Mouse (Mus musculus) forebrain, embryonic 13.5 days (tissue): ENCODE data around the gene Wdr93. TPM values are rescaled to one million over a fixed set of nuclear protein-coding genes. Genes with fewer than 3 reads are reported as not detected.
A peak's percentile ranks its signal among the peaks of the same experiment; 100 is the strongest.

Experiments used
- ATAC-seq: fragments of 200-750 bp; cut with Nextera tagmentation; 2 replicates; pipeline ENCODE4 v1.8.0; 2017
- H3K27ac ChIP-seq: fragments of 300-500 bp; sonication (generic); 2 replicates; pipeline ENCODE4 v1.5.1; 2015; ENCODE audit warnings: inconsistent platforms, mild to moderate bottlenecking, moderate library complexity
- H3K27me3 ChIP-seq: fragments of 300-500 bp; sonication (generic); 2 replicates; pipeline ENCODE4 v1.6.1; 2015; ENCODE audit warnings: mild to moderate bottlenecking, inconsistent platforms
- H3K36me3 ChIP-seq: fragments of 300-500 bp; sonication (generic); 2 replicates; pipeline ENCODE4 v1.6.1; 2015; ENCODE audit warnings: mild to moderate bottlenecking, inconsistent platforms; ENCODE audit not compliant: poor library complexity, severe bottlenecking
- H3K4me1 ChIP-seq: fragments of 300-500 bp; sonication (generic); 2 replicates; pipeline ENCODE4 v1.6.1; 2015; ENCODE audit warnings: inconsistent platforms
- H3K4me2 ChIP-seq: fragments of 300-500 bp; sonication (generic); 2 replicates; pipeline ENCODE4 v1.6.1; 2015; ENCODE audit warnings: inconsistent platforms, mild to moderate bottlenecking, moderate library complexity
- H3K4me3 ChIP-seq: fragments of 300-500 bp; sonication (generic); 2 replicates; pipeline ENCODE4 v1.5.1; 2015; ENCODE audit warnings: mild to moderate bottlenecking, inconsistent platforms
- H3K9ac ChIP-seq: fragments of 300-500 bp; sonication (generic); 2 replicates; pipeline ENCODE4 v1.6.1; 2015; ENCODE audit warnings: mild to moderate bottlenecking, inconsistent platforms
- H3K9me3 ChIP-seq: fragments of 300-500 bp; sonication (generic); replicated peaks from 2 replicates; pipeline ENCODE4 v1.6.1; 2016; ENCODE audit warnings: inconsistent platforms
- WGBS: fragments of 180-500 bp; shearing (Covaris S2); methylation state at CpG from one replicate; pipeline ENCODE4 v1.1.7; 2015; 5-methylcytosine and 5-hydroxymethylcytosine counted together
- polyA plus RNA-seq: library from polyadenylated mRNA; unstranded; fragments of >200 nt; fragmentation: Nextera tagmentation; extraction: Ambion mirVana; gene quantifications from 2 replicates; pipeline ENCODE4 v1.2.1, GENCODE M21; 2015

Wdr93 gene
- polyA plus RNA-seq, 1 experiment from 2014 or later: 0.39 TPM

DNA sequence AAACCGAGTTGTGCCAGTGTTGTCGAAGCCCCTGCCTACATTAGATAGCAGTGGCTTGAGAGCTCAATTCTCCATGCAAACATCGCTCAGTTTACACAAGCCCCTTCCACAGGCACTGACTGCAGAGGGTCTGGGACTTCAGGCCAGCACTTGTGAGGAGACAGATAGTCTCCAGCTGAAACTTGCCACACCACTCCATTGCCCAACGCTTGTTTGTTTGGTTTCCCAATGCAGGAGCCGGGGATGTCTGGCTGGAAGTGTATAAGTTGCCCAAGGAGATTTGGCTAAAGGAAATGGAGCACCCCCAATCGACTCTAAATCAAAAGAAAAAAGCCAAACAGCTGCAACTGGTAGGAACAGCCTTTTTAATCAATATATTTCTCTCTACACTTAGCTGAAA lies 15.2 kb downstream of the Wdr93 start:
- ATAC-seq: no peak
- H3K36me3 ChIP-seq: no peaks in the 10 kb centered on the region

DNA sequence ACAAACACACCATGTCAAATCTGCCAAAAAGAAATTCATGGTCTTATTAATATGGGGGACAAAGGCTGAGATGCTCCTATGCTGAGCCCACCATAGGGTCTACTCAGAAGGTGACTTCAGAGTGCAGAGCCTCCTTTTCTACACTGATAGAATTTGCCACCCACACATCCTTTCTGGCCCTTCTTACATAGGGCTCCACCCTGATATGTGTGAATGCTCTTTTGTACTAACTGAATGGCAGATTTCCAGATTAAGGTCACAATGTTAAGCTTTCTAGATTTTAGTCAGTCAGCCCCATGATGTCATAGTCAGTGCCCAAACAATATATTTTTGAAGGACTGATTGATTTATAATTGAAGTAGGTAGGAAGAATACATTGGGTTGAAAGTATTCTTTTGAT lies 16.8 kb downstream of the Wdr93 start:
- Histone ChIP-seq H3K4me3 (no peak overlapping the region), H3K27ac (no peak overlapping the region), H3K9me3 (no peaks in the 10 kb centered on the region), H3K9ac (no peak overlapping the region), H3K4me1 (no peaks in the 10 kb centered on the region), H3K36me3 (no peaks in the 10 kb centered on the region), H3K27me3 (no peaks in the 10 kb centered on the region), H3K4me2 (no peak overlapping the region)
- no peak for ATAC-seq

More for the DNA sequence above, 15.2 kb downstream of the Wdr93 start:
- Histone ChIP-seq H3K27ac (no peak overlapping the region), H3K27me3 (no peaks in the 10 kb centered on the region), H3K4me1 (no peaks in the 10 kb centered on the region), H3K4me2 (no peak overlapping the region), H3K9me3 (no peaks in the 10 kb centered on the region), H3K9ac (no peak overlapping the region), H3K4me3 (no peak overlapping the region)
- WGBS: 80% methylated on average over 6 of the region's 6 CpGs

DNA sequence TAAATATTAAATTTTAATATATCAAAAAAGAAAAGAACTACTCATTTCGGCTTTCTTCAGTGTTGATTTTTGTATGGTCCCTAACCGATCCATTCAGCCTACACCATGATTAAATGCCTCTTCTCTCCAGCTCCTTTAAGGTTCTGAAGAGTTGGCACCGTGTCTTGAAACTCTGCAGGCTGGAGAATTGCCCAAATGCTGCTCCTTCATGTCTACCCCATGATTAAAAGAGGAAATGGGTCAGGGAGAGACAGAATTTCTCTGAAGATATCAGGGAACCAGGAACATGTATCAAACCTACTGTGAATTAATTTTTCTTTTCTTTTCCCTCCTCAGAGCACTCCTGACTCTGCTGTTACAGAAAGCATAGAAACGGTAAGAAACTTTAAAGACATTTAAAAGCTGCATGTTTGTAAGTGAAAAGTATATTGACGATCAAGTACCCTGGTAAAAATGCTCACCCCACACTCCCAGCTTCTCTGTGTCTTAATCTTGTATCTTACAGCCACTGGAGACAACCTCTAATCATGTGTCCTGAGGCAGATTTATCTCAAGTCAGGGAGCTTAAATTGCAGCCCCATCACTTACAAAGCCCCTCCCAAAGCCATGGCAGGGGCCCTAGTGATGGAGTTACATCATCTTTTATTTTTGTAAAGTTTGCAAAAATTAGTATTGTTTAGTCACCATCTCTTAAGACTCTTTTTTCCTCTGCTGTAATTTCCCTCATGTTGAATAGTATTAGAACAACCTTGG lies 18.3 kb downstream of the Wdr93 start:
- Histone ChIP-seq H3K27ac (no peak overlapping the region), H3K27me3 (no peaks in the 10 kb centered on the region), H3K4me2 (no peak overlapping the region), H3K9ac (no peak overlapping the region), H3K4me1 (no peaks in the 10 kb centered on the region), H3K9me3 (no peaks in the 10 kb centered on the region), H3K36me3 (no peaks in the 10 kb centered on the region), H3K4me3 (no peak overlapping the region)
- no peak for ATAC-seq
- WGBS: 81% methylated on average over 5 of the region's 5 CpGs

DNA sequence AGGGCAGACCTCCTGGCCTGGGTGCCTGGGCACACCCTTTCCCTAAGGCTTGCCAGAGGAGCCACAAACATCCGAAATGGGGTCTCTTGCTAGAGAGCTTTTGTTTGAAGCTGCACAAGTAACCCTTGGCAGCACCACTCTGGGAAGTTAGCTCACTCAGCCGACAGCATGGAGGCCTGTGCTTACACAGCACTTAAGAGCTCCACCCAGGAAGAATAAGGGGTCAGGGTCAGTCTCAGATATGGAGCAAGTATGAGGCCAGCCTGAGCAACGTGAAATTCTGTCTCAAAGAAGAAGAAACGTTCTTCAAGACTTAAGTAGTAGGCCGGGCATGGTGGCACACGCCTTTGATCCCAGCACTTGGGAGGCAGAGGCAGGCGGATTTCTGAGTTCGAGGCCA lies 19.1 kb downstream of the Wdr93 start:
- H3K4me2 ChIP-seq: no peak overlapping the region
- no peak overlapping the region for H3K9ac ChIP-seq
- H3K27ac ChIP-seq: no peak overlapping the region
- no peaks in the 10 kb centered on the region for H3K36me3 ChIP-seq
- no peak for ATAC-seq
- H3K4me1 ChIP-seq: no peaks in the 10 kb centered on the region
- H3K4me3 ChIP-seq: no peak overlapping the region
- 81% methylated on average over 8 of the region's 8 CpGs for WGBS
- H3K9me3 ChIP-seq: no peaks in the 10 kb centered on the region
- H3K27me3 ChIP-seq: no peaks in the 10 kb centered on the region

DNA sequence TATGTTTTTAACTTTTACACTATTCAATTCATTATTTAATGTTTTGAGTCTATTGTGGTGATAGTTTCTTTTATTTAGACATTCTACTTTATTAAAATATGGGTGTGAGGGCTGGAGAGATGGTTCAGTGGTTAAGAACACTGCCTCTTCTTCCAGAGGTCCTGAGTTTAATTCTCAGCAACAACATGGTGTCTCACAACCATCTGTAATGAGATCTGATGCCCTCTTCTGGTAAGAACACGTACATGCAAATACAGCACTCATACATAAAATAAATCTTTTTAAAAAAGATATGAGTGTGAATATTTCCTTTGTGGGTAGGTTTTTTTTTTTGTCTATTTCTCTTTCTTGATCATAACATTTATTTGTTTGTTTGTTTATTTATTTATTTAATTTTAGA lies 23.0 kb downstream of the Wdr93 start:
- Histone ChIP-seq H3K4me1 (no peaks in the 10 kb centered on the region), H3K4me3 (no peak overlapping the region), H3K36me3 (no peaks in the 10 kb centered on the region), H3K9ac (no peak overlapping the region), H3K27ac (no peak overlapping the region), H3K4me2 (no peak overlapping the region), H3K9me3 (no peaks in the 10 kb centered on the region), H3K27me3 (no peaks in the 10 kb centered on the region)
- WGBS: 48% methylated on average over 1 of the region's 1 CpGs
- ATAC-seq: no peak

DNA sequence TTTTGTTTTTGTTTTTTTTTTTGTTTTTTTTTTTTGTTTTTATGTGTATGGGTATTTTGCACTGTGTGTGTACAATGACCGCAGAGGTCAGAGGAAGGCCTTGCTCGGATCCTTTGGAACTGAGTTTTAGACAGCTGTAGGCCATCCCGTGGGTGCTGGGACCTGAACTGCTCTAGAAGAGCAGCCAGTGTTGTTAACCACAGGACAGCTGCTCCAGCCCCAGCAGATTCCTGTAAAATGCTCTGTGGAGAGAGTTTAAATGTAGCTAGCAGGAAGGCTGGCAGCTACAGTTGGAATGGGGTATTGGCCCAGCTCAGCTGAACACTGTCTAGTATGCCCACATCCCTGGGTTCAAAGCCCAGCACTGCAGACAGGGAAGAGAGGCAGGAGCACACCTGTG lies 26.7 kb downstream of the Wdr93 start:
- H3K27me3 ChIP-seq: no peaks in the 10 kb centered on the region
- H3K4me3 ChIP-seq: no peak overlapping the region
- ATAC-seq: no peak
- no peak overlapping the region for H3K27ac ChIP-seq
- no peak overlapping the region for H3K9ac ChIP-seq
- no peaks in the 10 kb centered on the region for H3K36me3 ChIP-seq
- no peak overlapping the region for H3K4me2 ChIP-seq
- WGBS: 87% methylated on average over 3 of the region's 3 CpGs
- no peaks in the 10 kb centered on the region for H3K9me3 ChIP-seq
- H3K4me1 ChIP-seq: no peaks in the 10 kb centered on the region

DNA sequence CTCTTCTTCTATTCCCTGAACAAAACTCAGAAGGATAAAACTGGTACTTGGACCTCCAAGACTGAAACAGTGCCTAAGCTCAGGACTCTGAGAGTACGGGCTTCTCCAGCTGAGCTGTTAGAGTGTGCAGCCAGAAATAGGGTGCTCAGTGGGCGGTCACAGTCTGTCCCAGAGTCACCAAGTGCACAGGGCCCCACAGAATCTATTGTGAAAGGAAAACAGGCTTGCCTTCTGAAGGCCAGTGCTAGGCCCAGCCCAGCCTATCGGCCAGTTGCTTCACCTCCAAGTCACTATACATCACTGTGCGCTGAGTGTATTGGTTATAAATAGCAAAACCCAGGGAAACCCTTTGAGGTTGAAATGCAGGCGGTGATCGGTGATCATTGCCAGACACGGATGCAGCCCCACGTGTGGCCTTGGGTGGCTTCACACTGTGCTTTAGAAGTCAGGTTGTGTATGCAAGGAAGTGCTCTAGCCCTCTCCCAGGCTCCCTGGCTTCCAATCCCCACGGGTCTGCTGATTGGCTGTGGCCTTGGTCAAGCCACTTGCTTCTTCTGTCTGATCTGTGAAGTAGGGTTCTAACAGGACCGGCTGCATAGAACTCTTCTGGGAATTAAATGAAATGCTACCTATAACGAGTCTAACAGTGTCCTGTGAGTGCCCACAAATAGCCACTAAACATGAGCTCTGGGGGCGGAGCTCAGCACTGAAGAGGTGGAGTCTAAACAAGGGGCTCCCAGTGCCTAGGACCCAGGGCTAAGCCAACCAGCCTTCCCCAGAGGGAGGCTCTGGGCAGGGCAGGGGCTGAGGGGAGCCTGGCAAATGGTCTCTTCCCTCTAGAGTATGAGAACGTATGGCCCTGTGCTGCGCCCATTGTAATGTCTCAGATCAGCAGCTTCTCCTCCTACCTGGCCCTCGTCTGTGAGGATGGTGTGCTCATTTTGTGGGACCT lies 28.9 kb downstream of the Wdr93 start:
- Histone ChIP-seq H3K4me1 (no peaks in the 10 kb centered on the region), H3K4me2 (no peak overlapping the region), H3K9ac (no peak overlapping the region), H3K27me3 (no peaks in the 10 kb centered on the region), H3K27ac (no peak overlapping the region), H3K4me3 (no peak overlapping the region), H3K36me3 (no peaks in the 10 kb centered on the region), H3K9me3 (no peaks in the 10 kb centered on the region)
- WGBS: 45% methylated on average over 15 of the region's 15 CpGs
- no peak for ATAC-seq

DNA sequence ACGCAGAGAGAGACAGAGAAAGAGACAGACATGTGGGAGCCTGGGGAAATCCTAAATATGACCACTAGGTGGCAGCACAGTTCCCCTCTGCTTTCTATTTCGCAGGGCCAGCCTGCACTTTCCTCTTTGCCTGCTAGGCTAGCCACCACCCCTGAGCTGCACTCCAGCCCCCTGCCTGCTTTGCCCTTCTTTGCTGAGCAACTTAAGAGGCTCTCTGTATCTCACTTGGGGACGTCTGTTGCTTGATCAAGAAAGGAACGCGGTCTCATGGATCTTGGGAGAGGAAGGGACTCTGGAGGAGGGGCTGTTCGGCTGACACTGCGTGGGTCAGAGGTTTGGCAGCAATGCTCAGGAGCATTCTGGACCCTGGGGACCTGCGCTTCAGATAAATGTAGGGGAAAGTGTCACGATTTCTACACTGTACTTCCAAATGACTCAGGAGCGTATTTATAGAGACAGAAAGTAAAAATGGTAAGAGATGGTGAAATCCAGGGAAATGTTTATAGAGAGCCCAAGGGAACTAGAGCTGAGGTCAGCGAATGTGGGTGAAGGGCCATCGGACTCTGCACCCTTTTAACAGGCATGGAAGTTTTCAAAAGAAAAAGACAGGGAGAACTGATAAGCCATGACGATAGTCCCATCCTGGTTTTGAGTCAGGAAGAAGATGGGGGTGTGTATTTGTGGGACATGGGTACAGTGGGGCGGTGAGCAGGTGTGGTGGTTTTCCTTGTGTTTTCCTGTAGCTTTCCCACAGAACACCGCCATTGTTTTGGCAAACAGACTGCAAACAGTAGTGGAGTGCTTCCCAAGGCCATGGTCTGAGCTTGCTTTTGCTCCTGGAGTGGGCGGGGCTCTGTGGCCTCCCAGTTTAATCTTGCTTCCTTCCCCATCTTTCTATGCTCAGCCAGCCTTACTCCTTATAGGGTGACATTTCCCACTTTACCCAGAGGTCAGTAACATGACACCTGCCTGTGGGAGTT lies 38.0 kb downstream of the Wdr93 start:
- no peaks in the 10 kb centered on the region for H3K9me3 ChIP-seq
- no peak overlapping the region for H3K4me3 ChIP-seq
- no peaks in the 10 kb centered on the region for H3K27me3 ChIP-seq
- H3K9ac ChIP-seq: 0 out of 2 replicates have a peak overlapping the region, but pooled peaks have one; percentile 22
- ATAC-seq: no peak
- H3K27ac ChIP-seq: no peak overlapping the region
- H3K4me1 ChIP-seq: no peaks in the 10 kb centered on the region
- WGBS: 35% methylated on average over 16 of the region's 16 CpGs
- H3K4me2 ChIP-seq: peak overlapping the region; percentile 41
- H3K36me3 ChIP-seq: no peaks in the 10 kb centered on the region

DNA sequence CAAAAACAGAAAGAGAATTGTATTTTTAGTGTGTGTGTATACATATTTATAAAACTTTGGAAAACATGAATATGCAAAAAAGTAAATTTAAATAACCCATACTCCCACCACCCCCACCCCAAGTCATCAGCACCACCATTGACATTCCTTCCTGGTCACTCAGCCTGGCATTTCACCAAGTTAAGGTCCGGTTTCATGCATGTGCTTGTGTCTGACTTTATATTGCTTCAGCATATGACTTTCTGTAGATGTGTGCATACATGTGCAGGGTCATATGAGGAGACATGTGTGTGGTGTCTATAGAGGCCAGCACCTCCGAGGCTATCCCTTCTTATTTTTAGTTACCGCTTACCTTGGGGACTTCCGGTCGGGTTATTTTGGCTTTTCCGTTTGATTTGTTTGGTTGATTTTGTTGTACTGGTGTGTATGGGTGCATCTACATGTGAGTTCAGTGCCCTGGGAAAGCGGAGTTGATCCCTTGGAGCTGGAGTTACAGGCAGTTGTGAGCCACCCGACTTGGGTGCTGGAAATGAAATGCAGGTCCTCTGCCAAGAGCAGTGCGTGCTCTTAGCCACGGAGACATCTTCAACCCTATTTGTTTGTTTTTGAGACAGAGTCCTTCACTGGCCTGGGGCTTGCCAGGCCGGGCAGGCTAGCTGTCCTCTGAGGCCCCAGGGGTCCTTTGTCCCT lies 39.0 kb downstream of the Wdr93 start:
- WGBS: 81% methylated on average over 11 of the region's 11 CpGs
- Histone ChIP-seq H3K4me1 (no peaks in the 10 kb centered on the region), H3K9me3 (no peaks in the 10 kb centered on the region), H3K4me2 (no peak overlapping the region), H3K27me3 (no peaks in the 10 kb centered on the region), H3K27ac (no peak overlapping the region), H3K4me3 (no peak overlapping the region), H3K36me3 (no peaks in the 10 kb centered on the region), H3K9ac (no peak overlapping the region)
- no peak for ATAC-seq

DNA sequence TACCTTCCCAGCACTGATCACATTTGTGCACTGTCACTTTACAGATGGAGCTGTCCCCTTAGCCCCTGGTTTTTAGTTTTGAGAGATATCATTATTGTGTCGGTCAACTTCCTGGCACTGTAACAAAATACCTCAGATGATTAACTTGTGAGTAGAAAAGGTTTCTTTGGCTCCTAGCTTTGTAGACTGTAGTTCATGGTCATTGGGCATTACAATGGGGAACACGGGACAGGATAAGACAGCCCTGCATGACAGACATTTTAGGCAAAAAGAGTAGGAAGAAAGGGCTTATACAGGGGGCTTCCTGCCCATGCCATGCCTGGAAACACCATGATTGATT lies 39.5 kb downstream of the Wdr93 start:
- WGBS: 78% methylated on average over 2 of the region's 2 CpGs

DNA sequence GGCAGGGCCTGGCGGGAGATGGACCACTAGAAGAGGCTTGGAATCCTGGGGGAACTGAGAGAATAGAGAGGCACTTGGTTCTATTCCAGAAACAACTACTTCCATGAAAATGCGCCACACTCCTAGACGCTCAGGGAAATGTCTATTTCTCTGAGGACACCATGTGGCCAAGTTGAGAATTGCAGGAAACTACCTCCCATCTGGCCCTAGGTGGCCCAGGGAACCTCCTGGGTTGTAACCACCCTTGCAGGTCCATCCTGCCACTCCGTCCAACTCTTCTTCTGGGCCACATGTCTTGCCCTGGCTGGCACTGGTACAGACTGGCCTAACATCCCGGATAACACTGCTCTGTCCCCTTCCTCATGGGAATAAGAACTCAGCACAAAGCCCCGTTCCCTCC lies 43.3 kb downstream of the Wdr93 start:
- H3K9me3 ChIP-seq: no peaks in the 10 kb centered on the region
- H3K4me1 ChIP-seq: no peaks in the 10 kb centered on the region
- 0 out of 2 replicates have a peak, but pooled peaks have one; percentile 27 for ATAC-seq
- H3K4me2 ChIP-seq: no peak overlapping the region
- no peaks in the 10 kb centered on the region for H3K36me3 ChIP-seq
- H3K27ac ChIP-seq: no peak overlapping the region
- no peak overlapping the region for H3K4me3 ChIP-seq
- 19% methylated on average over 6 of the region's 6 CpGs for WGBS
- no peak overlapping the region for H3K9ac ChIP-seq
- peaks cover 10% of the 10 kb centered on the region for H3K27me3 ChIP-seq

More for the DNA sequence above, 39.5 kb downstream of the Wdr93 start:
- Histone ChIP-seq H3K4me3 (no peak overlapping the region), H3K9me3 (no peaks in the 10 kb centered on the region), H3K36me3 (no peaks in the 10 kb centered on the region), H3K4me2 (no peak overlapping the region), H3K27ac (no peak overlapping the region), H3K4me1 (no peaks in the 10 kb centered on the region), H3K9ac (no peak overlapping the region), H3K27me3 (no peaks in the 10 kb centered on the region)
- no peak for ATAC-seq
